Mouse (Mus musculus) heart, embryonic 14.5 days (tissue): ENCODE measurements around the gene Gstt2. TPM values are rescaled to one million over a fixed set of nuclear protein-coding genes. Genes with fewer than 3 reads are reported as not detected.
A peak's percentile ranks its signal among the peaks of the same experiment; 100 is the strongest.

Experiments
- ATAC-seq: fragments of 200-750 bp; cut with Nextera tagmentation; 2 replicates; pipeline ENCODE4 v1.8.0; 2017; ENCODE audit warnings: low read depth, moderate TSS enrichment; ENCODE audit not compliant: insufficient number of reproducible peaks, insufficient read depth, low FRiP score
- H3K27ac ChIP-seq, 2 experiments: fragments of 200-500 bp in 1 of 2; fragments of 300-500 bp in 1 of 2; sonication (generic) in 1 of 2; replicated peaks in 1 of 2; 2 replicates each; pipeline ENCODE4 v1.5.1; 2012 to 2014; ENCODE audit warnings: low read depth in 2 of 2, low read length in 2 of 2, control low read depth in 1 of 2, mild to moderate bottlenecking in 1 of 2, mixed read lengths in 1 of 2; ENCODE audit not compliant: control insufficient read depth in 1 of 2, insufficient read depth in 1 of 2
- H3K27me3 ChIP-seq: fragments of 300-500 bp; sonication (generic); 2 replicates; pipeline ENCODE4 v1.6.1; 2014; ENCODE audit warnings: mild to moderate bottlenecking, low read length, control low read depth; ENCODE audit not compliant: control insufficient read depth, insufficient read depth
- H3K36me3 ChIP-seq: fragments of 300-500 bp; sonication (generic); 2 replicates; pipeline ENCODE4 v1.6.1; 2014; ENCODE audit warnings: mild to moderate bottlenecking, control low read depth, low read length, mixed read lengths; ENCODE audit not compliant: control insufficient read depth, insufficient read depth
- H3K4me1 ChIP-seq, 2 experiments: fragments of 200-500 bp in 1 of 2; fragments of 300-500 bp in 1 of 2; sonication (generic) in 1 of 2; 2 replicates each; pipeline ENCODE4 v1.6.1; 2012 to 2014; ENCODE audit warnings: low read length in 2 of 2, control low read depth in 1 of 2, mixed read lengths in 1 of 2; ENCODE audit not compliant: control insufficient read depth in 2 of 2, insufficient read depth in 2 of 2
- H3K4me2 ChIP-seq: fragments of 300-500 bp; sonication (generic); 2 replicates; pipeline ENCODE4 v1.6.1; 2014; ENCODE audit warnings: mild to moderate bottlenecking, low read length
- H3K4me3 ChIP-seq, 2 experiments: fragments of 200-500 bp in 1 of 2; fragments of 300-500 bp in 1 of 2; sonication (generic) in 1 of 2; 2 replicates each; pipeline ENCODE4 v1.5.1; 2012 to 2014; ENCODE audit warnings: low read length in 2 of 2, mild to moderate bottlenecking in 2 of 2, control low read depth in 1 of 2, low read depth in 1 of 2, moderate library complexity in 1 of 2; ENCODE audit not compliant: control insufficient read depth in 1 of 2, insufficient read depth in 1 of 2
- H3K9ac ChIP-seq: fragments of 300-500 bp; sonication (generic); 2 replicates; pipeline ENCODE4 v1.6.1; 2014; ENCODE audit warnings: mild to moderate bottlenecking, low read length
- H3K9me3 ChIP-seq: fragments of 300-500 bp; sonication (generic); 2 replicates; pipeline ENCODE4 v1.6.1; 2016; ENCODE audit warnings: low read length, control low read depth; ENCODE audit not compliant: control insufficient read depth
- WGBS: fragments of 180-500 bp; shearing (Covaris S2); extraction: QIAGEN DNeasy Blood & Tissue Kit; methylation state at CpG from one replicate; pipeline ENCODE4 v1.1.7; 2014; 5-methylcytosine and 5-hydroxymethylcytosine counted together
- polyA plus RNA-seq: library from polyadenylated mRNA; unstranded; fragments of >200 nt; fragmentation: Nextera tagmentation; extraction: Ambion mirVana; gene quantifications from 2 replicates; pipeline ENCODE4 v1.2.1, GENCODE M21; 2014

Gstt2 gene
- 12.6 and 13.5 TPM in 2 replicates for polyA plus RNA-seq

DNA sequence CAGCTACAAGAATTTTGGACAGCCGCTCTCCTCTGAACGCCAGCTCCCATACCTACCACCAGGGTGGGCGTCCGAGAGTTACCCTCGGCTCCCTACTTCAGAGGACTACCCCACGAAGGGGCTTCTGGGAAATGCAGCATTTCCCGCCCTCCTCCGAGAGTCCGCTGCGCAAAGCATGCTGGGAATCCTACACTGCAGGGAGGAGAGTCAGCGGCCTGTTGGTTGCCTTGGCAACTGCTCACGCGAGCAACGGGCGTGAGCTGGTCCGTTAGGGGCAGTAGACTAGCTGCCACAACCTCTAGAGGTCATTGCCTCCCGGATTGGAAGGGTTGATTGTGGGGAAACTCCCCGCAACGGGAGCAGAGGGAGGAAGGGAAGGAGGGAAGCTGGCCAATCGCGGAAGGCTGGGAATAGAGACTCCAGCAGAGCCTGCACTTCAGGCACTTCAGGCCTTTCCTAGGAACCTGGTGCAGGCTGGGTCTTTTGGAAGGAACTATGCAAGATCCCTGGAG, at the start of gene Gstt2:
TSS of gene Gstt2 (minus strand) at position 177 of the 512 bp plus-strand sequence.
- H3K9ac ChIP-seq: peak within 1 kb of the TSS; percentile 74
- peak within 1 kb of the TSS; percentile 68 to 86 for H3K27ac ChIP-seq
- H3K27me3 ChIP-seq: peaks cover 7% of the 10 kb centered on the region; the same call in 1 of the 2 replicates
- under 1% methylated on average over 21 of the region's 21 CpGs for WGBS
- H3K4me1 ChIP-seq: peaks cover 15 to 31% of the 10 kb centered on the region in 2 experiments
- peak within 1 kb of the TSS; percentile 53 to 58 for H3K4me3 ChIP-seq
- ATAC-seq: peak; percentile 81
- peak within 1 kb of the TSS; percentile 70 for H3K4me2 ChIP-seq
- H3K36me3 ChIP-seq: no peaks in the 10 kb centered on the region
- H3K9me3 ChIP-seq: no peaks in the 10 kb centered on the region

GRCm38 (mm10) chr10:75884742-75885141, 47.5 kb upstream of the Gstt2 start:
- no peak for ATAC-seq
- WGBS: 93% methylated on average over 8 of the region's 8 CpGs
- Histone ChIP-seq H3K27ac (no peak overlapping the region), H3K4me1 (peaks cover 0 to 5% of the 10 kb centered on the region in 2 experiments; a peak in 1 of 4 replicates), H3K4me2 (no peak overlapping the region), H3K4me3 (no peak overlapping the region), H3K9ac (no peak overlapping the region), H3K27me3 (no peaks in the 10 kb centered on the region), H3K9me3 (no peaks in the 10 kb centered on the region), H3K36me3 (no peaks in the 10 kb centered on the region)

DNA sequence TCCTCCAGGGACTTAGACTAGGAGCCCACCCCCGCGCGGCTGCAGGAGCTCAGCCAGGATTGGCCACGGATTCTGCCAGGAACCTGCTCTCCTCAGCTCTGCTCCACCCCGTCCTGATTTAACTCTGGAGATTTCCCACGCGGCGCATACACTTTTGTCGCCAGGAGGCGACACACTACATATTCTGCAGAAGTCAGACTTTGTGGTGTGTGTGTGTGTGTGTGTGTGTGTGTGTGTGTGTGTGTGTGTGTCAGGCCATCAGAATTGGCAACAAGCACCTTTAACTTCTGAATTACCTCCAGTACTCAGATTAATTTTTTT, 46.0 kb upstream of the Gstt2 start:
- no peaks in the 10 kb centered on the region for H3K36me3 ChIP-seq
- no peaks in the 10 kb centered on the region for H3K9me3 ChIP-seq
- 0 out of 2 replicates have a peak overlapping the region, but pooled peaks have one; percentile 12 for H3K9ac ChIP-seq
- no peak overlapping the region; a peak in 1 of 4 replicates for H3K4me3 ChIP-seq
- 1% methylated on average over 10 of the region's 10 CpGs for WGBS
- ATAC-seq: no peak; the same call in 1 of the 2 replicates
- peaks cover 0 to 2% of the 10 kb centered on the region in 2 experiments; a peak in 1 of 4 replicates for H3K4me1 ChIP-seq
- H3K27ac ChIP-seq: no peak overlapping the region
- peak overlapping the region; percentile 33 for H3K4me2 ChIP-seq
- H3K27me3 ChIP-seq: no peaks in the 10 kb centered on the region

- Histone ChIP-seq H3K36me3 (no peaks in the 10 kb centered on the region), H3K4me2 (peak overlapping the region; percentile 33), H3K9ac (0 out of 2 replicates have a peak overlapping the region, but pooled peaks have one; percentile 12), H3K27ac (no peak overlapping the region), H3K4me1 (peaks cover 0 to 2% of the 10 kb centered on the region in 2 experiments; a peak in 1 of 4 replicates), H3K9me3 (no peaks in the 10 kb centered on the region), H3K27me3 (no peaks in the 10 kb centered on the region), H3K4me3 (no peak overlapping the region; a peak in 1 of 4 replicates)
- ATAC-seq: no peak
- 13% methylated on average over 15 of the region's 15 CpGs for WGBS
Measured at GRCm38 (mm10) chr10:75882433-75883231, 45.4 kb upstream of the Gstt2 start.

DNA sequence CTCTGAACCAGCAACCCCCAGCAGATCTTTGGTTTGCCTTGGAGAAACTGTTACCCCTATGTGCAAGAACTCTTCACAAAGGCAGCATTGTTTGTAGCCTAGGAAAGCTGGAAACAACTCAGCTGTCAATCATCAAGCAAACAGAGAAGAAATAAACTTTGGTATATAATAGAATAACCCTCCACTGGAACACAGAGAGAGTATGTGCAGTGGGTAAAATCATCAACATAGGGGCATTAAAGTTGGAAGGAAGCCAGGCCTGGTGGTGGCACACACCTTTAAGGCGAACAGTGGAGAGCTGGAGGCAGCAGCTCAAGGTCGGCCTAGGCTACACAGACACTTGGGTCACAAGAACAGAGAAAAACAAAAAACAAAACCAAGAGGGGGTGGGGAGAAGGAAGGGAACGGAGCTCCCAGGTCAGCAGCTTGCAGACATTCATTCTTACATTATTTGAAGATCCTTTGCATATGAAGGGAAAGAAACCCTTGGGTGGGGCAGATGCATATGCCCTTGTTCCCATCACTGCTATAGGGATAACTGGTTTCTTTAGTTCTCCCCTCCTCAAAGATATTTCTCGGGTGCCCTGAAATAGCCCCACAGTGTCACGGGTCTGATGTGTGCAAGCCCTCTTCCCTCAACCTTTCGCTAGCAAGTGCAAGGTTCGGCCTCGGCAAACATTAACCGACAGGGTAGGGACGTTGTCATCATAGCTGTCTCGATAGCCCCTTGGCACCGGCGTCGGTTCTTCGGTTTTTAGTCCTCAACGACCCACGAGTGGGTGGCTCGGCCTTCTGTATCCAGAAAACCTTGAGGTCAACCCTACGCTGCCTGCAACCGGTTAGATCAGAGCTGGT, 44.6 kb upstream of the Gstt2 start:
- no peaks in the 10 kb centered on the region for H3K9me3 ChIP-seq
- H3K4me1 ChIP-seq: peaks cover 0 to 2% of the 10 kb centered on the region in 2 experiments; a peak in 1 of 4 replicates
- no peak overlapping the region for H3K9ac ChIP-seq
- no peak overlapping the region for H3K4me3 ChIP-seq
- peak overlapping the region in 1 of 2 experiments; percentile 24; a peak in 1 of 4 replicates for H3K27ac ChIP-seq
- no peak overlapping the region for H3K4me2 ChIP-seq
- H3K27me3 ChIP-seq: no peaks in the 10 kb centered on the region
- 23% methylated on average over 20 of the region's 20 CpGs for WGBS
- no peaks in the 10 kb centered on the region for H3K36me3 ChIP-seq
- no peak for ATAC-seq

- Histone ChIP-seq H3K4me2 (no peak overlapping the region), H3K27me3 (no peaks in the 10 kb centered on the region), H3K4me3 (no peak overlapping the region), H3K36me3 (no peaks in the 10 kb centered on the region), H3K9ac (no peak overlapping the region), H3K4me1 (peaks cover 0 to 2% of the 10 kb centered on the region in 2 experiments; a peak in 1 of 4 replicates), H3K27ac (peak overlapping the region in 1 of 2 experiments; percentile 24; a peak in 1 of 4 replicates), H3K9me3 (no peaks in the 10 kb centered on the region)
- no peak for ATAC-seq
- 59% methylated on average over 6 of the region's 6 CpGs for WGBS
Measured at GRCm38 (mm10) chr10:75880771-75881577, 43.8 kb upstream of the Gstt2 start.
